Mouse (Mus musculus) forebrain, embryonic 16.5 days (tissue): ENCODE measurements around the gene S100a11. TPM values are rescaled to one million over a fixed set of nuclear protein-coding genes. Genes with fewer than 3 reads are reported as not detected.

Experiments
- ATAC-seq: fragments of 200-750 bp; cut with Nextera tagmentation; 2 replicates; pipeline ENCODE4 v1.8.0; 2017; ENCODE audit warnings: mild to moderate bottlenecking, moderate library complexity
- H3K27ac ChIP-seq: fragments of 300-500 bp; sonication (generic); 2 replicates; pipeline ENCODE4 v1.5.1; 2014; ENCODE audit warnings: low read length, control low read depth
- H3K27me3 ChIP-seq: fragments of 300-500 bp; sonication (generic); replicated peaks from 2 replicates; pipeline ENCODE4 v1.6.1; 2014; ENCODE audit warnings: low read length; ENCODE audit not compliant: control insufficient read depth, insufficient read depth
- H3K36me3 ChIP-seq: fragments of 300-500 bp; sonication (generic); 2 replicates; pipeline ENCODE4 v1.6.1; 2014; ENCODE audit not compliant: control insufficient read depth, insufficient read depth
- H3K4me1 ChIP-seq: fragments of 300-500 bp; sonication (generic); replicated peaks from 2 replicates; pipeline ENCODE4 v1.6.1; 2014; ENCODE audit warnings: low read length; ENCODE audit not compliant: control insufficient read depth, insufficient read depth
- H3K4me2 ChIP-seq: fragments of 300-500 bp; sonication (generic); 2 replicates; pipeline ENCODE4 v1.6.1; 2014; ENCODE audit warnings: mild to moderate bottlenecking, low read length, control low read depth
- H3K4me3 ChIP-seq: fragments of 300-500 bp; sonication (generic); replicated peaks from 2 replicates; pipeline ENCODE4 v1.5.1; 2014; ENCODE audit warnings: mild to moderate bottlenecking, low read length, control low read depth
- H3K9ac ChIP-seq: fragments of 300-500 bp; sonication (generic); replicated peaks from 2 replicates; pipeline ENCODE4 v1.6.1; 2014; ENCODE audit warnings: low read depth, low read length, control low read depth
- H3K9me3 ChIP-seq: fragments of 300-500 bp; sonication (generic); 2 replicates; pipeline ENCODE4 v1.6.1; 2016; ENCODE audit warnings: low read length; ENCODE audit not compliant: control insufficient read depth
- WGBS: fragments of 180-500 bp; shearing (Covaris S2); extraction: QIAGEN DNeasy Blood & Tissue Kit; methylation state at CpG from one replicate; pipeline ENCODE4 v1.1.7; 2014; 5-methylcytosine and 5-hydroxymethylcytosine counted together
- polyA plus RNA-seq: library from polyadenylated mRNA; unstranded; fragments of >200 nt; fragmentation: Nextera tagmentation; extraction: Ambion mirVana; gene quantifications from 2 replicates; pipeline ENCODE4 v1.2.1, GENCODE M21; 2015

S100a11 gene
- polyA plus RNA-seq, 1 experiment from 2014 or later = 104 TPM

- Histone ChIP-seq H3K4me2 (no peak overlapping the region), H3K4me1 (no peaks in the 10 kb centered on the region), H3K4me3 (no peak overlapping the region), H3K36me3 (no peaks in the 10 kb centered on the region), H3K9me3 (no peaks in the 10 kb centered on the region), H3K27ac (no peak overlapping the region), H3K27me3 (no peaks in the 10 kb centered on the region), H3K9ac (no peak overlapping the region)
- ATAC-seq = no peak
These were observed 21.2 kb upstream of the S100a11 start for GRCm38 (mm10) chr3:93499129-93499528.

DNA sequence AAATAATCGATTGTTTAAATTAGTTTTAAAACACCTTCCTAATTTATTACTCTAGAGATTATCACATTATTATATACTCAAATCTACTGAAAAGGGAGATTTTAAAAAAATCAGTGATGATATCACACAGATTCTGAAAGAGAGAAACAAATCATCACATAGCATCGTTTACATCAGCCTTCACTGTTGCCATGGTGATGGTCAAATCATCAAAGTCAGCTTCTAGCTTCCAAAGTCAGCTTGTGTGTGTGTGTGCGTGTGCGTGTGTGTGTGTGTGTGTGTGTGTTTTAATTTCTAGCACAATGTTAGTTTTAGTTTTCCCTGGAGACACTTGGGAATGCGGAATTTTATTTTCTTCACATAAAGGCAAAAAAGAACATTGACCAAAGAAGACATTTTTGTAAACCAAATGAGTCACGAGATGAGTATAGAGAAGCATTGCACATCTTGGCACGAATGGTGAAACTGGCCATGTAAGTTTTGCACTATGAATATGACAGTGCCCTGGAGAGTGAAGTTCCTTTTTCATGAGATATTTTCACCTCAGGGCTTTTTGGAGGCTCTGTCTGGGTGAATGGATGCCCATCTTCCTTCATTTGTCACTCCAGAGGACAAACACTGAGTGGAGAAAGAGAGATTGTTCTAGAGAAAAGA is 15.6 kb upstream of the S100a11 start:
- 81% methylated on average over 7 of the region's 7 CpGs for WGBS
- no peak overlapping the region for H3K4me2 ChIP-seq
- no peak overlapping the region for H3K9ac ChIP-seq
- no peaks in the 10 kb centered on the region for H3K36me3 ChIP-seq
- H3K4me3 ChIP-seq = no peak overlapping the region
- no peaks in the 10 kb centered on the region for H3K27me3 ChIP-seq
- no peak overlapping the region for H3K27ac ChIP-seq
- H3K9me3 ChIP-seq = no peaks in the 10 kb centered on the region
- no peaks in the 10 kb centered on the region for H3K4me1 ChIP-seq
- ATAC-seq = no peak

- 41% methylated on average over 30 of the region's 30 CpGs for WGBS
- no peak for ATAC-seq
These were observed 14.1 kb upstream of the S100a11 start for GRCm38 (mm10) chr3:93505960-93506863.

DNA sequence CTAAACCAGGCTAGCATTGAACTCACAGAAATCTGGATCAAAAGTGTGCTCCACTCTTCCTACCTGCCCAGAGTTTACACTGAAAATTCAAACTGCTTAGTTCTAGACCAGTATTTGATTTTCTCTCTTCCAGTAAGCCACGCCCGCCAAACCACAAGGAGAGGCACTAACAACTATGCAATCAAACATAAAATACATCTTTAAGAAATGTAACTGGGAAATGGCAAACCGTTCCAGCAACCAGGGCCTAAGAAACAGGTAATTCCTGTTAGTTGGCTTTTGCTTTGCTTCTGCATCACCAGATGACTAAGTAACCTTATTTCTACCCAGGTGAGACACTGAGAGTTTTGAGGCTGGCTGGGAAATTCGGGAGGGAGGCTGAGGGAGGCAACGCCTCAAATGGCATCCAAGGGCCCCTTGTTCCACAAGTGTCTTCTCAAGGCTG is 13.4 kb upstream of the S100a11 start:
- H3K36me3 ChIP-seq = no peaks in the 10 kb centered on the region
- 76% methylated on average over 5 of the region's 5 CpGs for WGBS
- H3K4me3 ChIP-seq = no peak overlapping the region
- no peaks in the 10 kb centered on the region for H3K27me3 ChIP-seq
- no peaks in the 10 kb centered on the region for H3K4me1 ChIP-seq
- H3K27ac ChIP-seq = no peak overlapping the region
- H3K4me2 ChIP-seq = no peak overlapping the region
- no peak overlapping the region for H3K9ac ChIP-seq
- ATAC-seq = no peak
- no peaks in the 10 kb centered on the region for H3K9me3 ChIP-seq

More at GRCm38 (mm10) chr3:93505960-93506863, 14.1 kb upstream of the S100a11 start:
- H3K27ac ChIP-seq = no peak overlapping the region
- no peak overlapping the region for H3K4me3 ChIP-seq
- no peak overlapping the region for H3K9ac ChIP-seq
- no peaks in the 10 kb centered on the region for H3K4me1 ChIP-seq
- no peaks in the 10 kb centered on the region for H3K27me3 ChIP-seq
- H3K4me2 ChIP-seq = no peak overlapping the region
- no peaks in the 10 kb centered on the region for H3K36me3 ChIP-seq
- no peaks in the 10 kb centered on the region for H3K9me3 ChIP-seq

GRCm38 (mm10) chr3:93509301-93509700 is 11.0 kb upstream of the S100a11 start:
- H3K4me3 ChIP-seq = no peak overlapping the region
- ATAC-seq = no peak
- no peak overlapping the region for H3K27ac ChIP-seq
- no peak overlapping the region for H3K4me2 ChIP-seq
- no peaks in the 10 kb centered on the region for H3K4me1 ChIP-seq
- no peaks in the 10 kb centered on the region for H3K36me3 ChIP-seq
- no peak overlapping the region for H3K9ac ChIP-seq
- no peaks in the 10 kb centered on the region for H3K9me3 ChIP-seq
- WGBS = 79% methylated on average over 1 of the region's 1 CpGs
- no peaks in the 10 kb centered on the region for H3K27me3 ChIP-seq

GRCm38 (mm10) chr3:93511036-93511435 is 9.3 kb upstream of the S100a11 start:
- Histone ChIP-seq H3K4me1 (no peaks in the 10 kb centered on the region), H3K9me3 (no peaks in the 10 kb centered on the region), H3K9ac (no peak overlapping the region), H3K27me3 (no peaks in the 10 kb centered on the region), H3K4me2 (no peak overlapping the region), H3K36me3 (no peaks in the 10 kb centered on the region), H3K27ac (no peak overlapping the region), H3K4me3 (no peak overlapping the region)
- ATAC-seq = no peak
- WGBS = 86% methylated on average over 1 of the region's 1 CpGs

DNA sequence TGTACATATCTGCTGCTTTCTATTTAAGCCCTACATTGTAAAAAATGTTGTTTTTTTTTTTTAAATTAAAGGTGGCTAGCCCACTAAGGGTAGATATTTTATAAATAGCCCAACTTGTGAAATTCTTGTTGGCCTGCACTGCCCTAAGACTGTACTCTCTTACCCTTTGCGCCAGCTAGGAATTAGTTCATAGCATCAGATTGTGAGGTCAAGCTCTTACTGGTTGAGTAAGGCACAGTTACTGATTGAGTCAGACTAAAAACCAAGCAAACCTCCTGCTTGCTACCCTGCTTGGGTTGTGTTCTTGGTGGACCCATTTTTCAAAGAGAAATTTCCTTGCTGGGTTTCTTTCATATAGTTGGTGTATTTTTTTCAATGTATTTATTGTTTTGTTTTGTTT is 8.5 kb upstream of the S100a11 start:
- Histone ChIP-seq H3K4me3 (no peak overlapping the region), H3K36me3 (no peaks in the 10 kb centered on the region), H3K27me3 (no peaks in the 10 kb centered on the region), H3K27ac (no peak overlapping the region), H3K4me1 (no peaks in the 10 kb centered on the region), H3K9me3 (no peaks in the 10 kb centered on the region), H3K9ac (no peak overlapping the region), H3K4me2 (no peak overlapping the region)
- 100% methylated on average over 1 of the region's 1 CpGs for WGBS
- no peak for ATAC-seq

DNA sequence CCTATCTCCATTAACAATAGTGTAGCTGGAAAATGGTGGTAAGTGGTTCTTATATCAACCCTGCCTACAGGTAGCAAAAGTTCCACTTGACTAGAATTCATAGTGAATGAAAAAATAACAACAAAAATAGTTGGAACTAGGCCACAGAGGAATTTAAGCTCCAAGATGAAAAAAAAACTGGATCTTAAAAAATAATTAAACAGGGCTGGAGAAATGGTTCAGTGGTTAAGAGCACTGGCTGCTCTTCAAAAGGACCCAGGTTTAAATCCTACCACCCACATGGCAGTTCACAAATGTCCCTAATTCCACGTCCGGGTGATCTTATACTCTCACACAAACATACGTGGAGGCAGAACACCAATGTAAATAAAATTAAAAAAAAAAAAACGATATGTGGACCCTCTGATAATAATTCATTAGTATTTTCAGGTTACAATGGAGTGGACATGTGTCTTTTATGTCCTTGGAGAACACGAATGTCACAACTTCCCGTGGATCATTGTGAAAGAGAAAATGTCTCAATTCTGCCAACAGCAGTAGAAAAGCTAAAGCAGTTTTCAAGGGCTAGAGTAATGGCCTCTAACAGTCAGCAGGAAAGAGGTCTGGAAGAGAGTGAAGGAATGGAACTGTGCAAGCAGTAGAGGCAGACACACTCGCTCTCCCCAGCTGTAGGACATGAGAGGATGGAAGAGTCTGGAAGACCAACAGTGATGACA is 7.7 kb upstream of the S100a11 start:
- H3K9ac ChIP-seq = no peak overlapping the region
- no peaks in the 10 kb centered on the region for H3K27me3 ChIP-seq
- no peak overlapping the region for H3K4me2 ChIP-seq
- no peak for ATAC-seq
- WGBS = 68% methylated on average over 7 of the region's 7 CpGs
- no peaks in the 10 kb centered on the region for H3K9me3 ChIP-seq
- no peaks in the 10 kb centered on the region for H3K36me3 ChIP-seq
- H3K4me1 ChIP-seq = no peaks in the 10 kb centered on the region
- no peak overlapping the region for H3K4me3 ChIP-seq
- H3K27ac ChIP-seq = no peak overlapping the region

DNA sequence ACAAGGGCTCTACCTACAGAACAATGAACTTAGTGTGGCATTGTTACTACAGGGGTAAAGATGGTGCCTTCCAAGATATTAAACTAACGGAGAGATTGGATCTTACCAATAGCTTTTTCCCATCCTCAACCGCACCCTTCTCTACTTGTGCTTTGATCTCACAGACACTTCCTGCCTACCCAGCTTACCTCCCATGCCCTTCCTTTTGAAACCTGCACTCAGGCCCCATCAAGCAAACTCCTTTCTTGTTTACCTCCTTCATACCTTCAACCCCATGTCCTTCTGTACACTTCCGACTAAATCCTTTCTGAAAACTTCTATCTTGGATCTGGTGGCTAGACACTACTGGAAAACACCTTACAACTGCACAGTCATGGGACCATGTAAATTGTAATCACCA is 5.7 kb upstream of the S100a11 start:
- Histone ChIP-seq H3K27ac (no peak overlapping the region), H3K4me1 (no peaks in the 10 kb centered on the region), H3K9ac (no peak overlapping the region), H3K27me3 (no peaks in the 10 kb centered on the region), H3K9me3 (no peaks in the 10 kb centered on the region), H3K4me3 (no peak overlapping the region), H3K4me2 (no peak overlapping the region), H3K36me3 (no peaks in the 10 kb centered on the region)
- no peak for ATAC-seq
- 95% methylated on average over 3 of the region's 3 CpGs for WGBS
